Mouse (Mus musculus) liver, embryonic 14.5 days (tissue): ENCODE data around the gene Larp6. TPM values are rescaled to one million over a fixed set of nuclear protein-coding genes. Genes with fewer than 3 reads are reported as not detected.

Experiments
- ATAC-seq: fragments of 200-750 bp; cut with Nextera tagmentation; 2 replicates; pipeline ENCODE4 v1.8.0; 2017; ENCODE audit warnings: moderate number of reproducible peaks, mild to moderate bottlenecking, moderate library complexity; ENCODE audit not compliant: insufficient read depth
- DNase-seq, 3 experiments: peaks; one replicate each; pipeline ENCODE4 v3.0.0-alpha.2; 2012 to 2013; ENCODE audit warnings: low read depth in 3 of 3, low spot score in 3 of 3
- H3K27ac ChIP-seq: fragments of 300-500 bp; sonication (generic); 2 replicates; pipeline ENCODE4 v1.5.1; 2014; ENCODE audit warnings: moderate library complexity, mild to moderate bottlenecking, control low read depth, inconsistent platforms
- H3K27me3 ChIP-seq: fragments of 300-500 bp; sonication (generic); 2 replicates; pipeline ENCODE4 v1.6.1; 2014; ENCODE audit warnings: mild to moderate bottlenecking, low read length, moderate library complexity; ENCODE audit not compliant: control insufficient read depth, insufficient read depth
- H3K36me3 ChIP-seq: fragments of 300-500 bp; sonication (generic); replicated peaks from 2 replicates; pipeline ENCODE4 v1.6.1; 2014; ENCODE audit warnings: low read depth; ENCODE audit not compliant: control insufficient read depth, insufficient read depth
- H3K4me1 ChIP-seq, 2 experiments: fragments of 200-500 bp in 1 of 2; fragments of 300-500 bp in 1 of 2; sonication (generic) in 1 of 2; replicated peaks; 2 replicates each; pipeline ENCODE4 v1.6.1; 2012 to 2014; ENCODE audit warnings: antibody characterized with exemption in 1 of 2, inconsistent platforms in 1 of 2, low read length in 1 of 2; ENCODE audit not compliant: control insufficient read depth in 2 of 2, insufficient read depth in 2 of 2
- H3K4me2 ChIP-seq: fragments of 300-500 bp; sonication (generic); 2 replicates; pipeline ENCODE4 v1.6.1; 2014; ENCODE audit warnings: low read depth, mild to moderate bottlenecking, control low read depth, moderate library complexity
- H3K4me3 ChIP-seq, 2 experiments: fragments of 200-500 bp in 1 of 2; fragments of 300-500 bp in 1 of 2; sonication (generic) in 1 of 2; 2 replicates each; pipeline ENCODE4 v1.5.1; 2012 to 2014; ENCODE audit warnings: low read depth in 2 of 2, low read length in 2 of 2, mild to moderate bottlenecking in 2 of 2, control low read depth in 1 of 2, inconsistent platforms in 1 of 2, moderate library complexity in 1 of 2; ENCODE audit not compliant: insufficient read depth in 1 of 2
- H3K9ac ChIP-seq: fragments of 300-500 bp; sonication (generic); replicated peaks from 2 replicates; pipeline ENCODE4 v1.6.1; 2014; ENCODE audit warnings: mild to moderate bottlenecking, control low read depth, moderate library complexity
- H3K9me3 ChIP-seq: fragments of 300-500 bp; sonication (generic); 2 replicates; pipeline ENCODE4 v1.6.1; 2016; ENCODE audit warnings: low read length, mixed read lengths; ENCODE audit not compliant: control insufficient read depth
- CTCF ChIP-seq: IDR thresholded peaks from 2 replicates; pipeline ENCODE4 v1.5.1; 2016; ENCODE audit warnings: antibody characterized with exemption, low read depth, control low read depth
- EP300 ChIP-seq: IDR thresholded peaks from 2 replicates; pipeline ENCODE4 v1.6.1; 2016; ENCODE audit warnings: antibody characterized with exemption, low read depth
- WGBS: fragments of 180-500 bp; shearing (Covaris S2); extraction: QIAGEN DNeasy Blood & Tissue Kit; methylation state at CpG from one replicate; pipeline ENCODE4 v1.1.7; 2014; ENCODE audit not compliant: insufficient replicate concordance; 5-methylcytosine and 5-hydroxymethylcytosine counted together
- polyA plus RNA-seq, 2 experiments: library from polyadenylated mRNA; depleted of rRNA in 1 of 2; stranded (reverse) in 1 of 2; unstranded in 1 of 2; fragments of >200 nt; fragmentation: Nextera tagmentation in 1 of 2; extraction: Ambion mirVana in 1 of 2; gene quantifications; 2 replicates each; pipeline versions ENCODE4 v1.2.1 to v1.2.3; 2012 to 2014

Larp6 gene
- polyA plus RNA-seq, 2 experiments: 0.02 TPM; not detected in 1

GRCm38 (mm10) chr9:60756258-60756657, 43.5 kb downstream of the Larp6 start:
- Histone ChIP-seq H3K9me3 (no peaks in the 10 kb centered on the region), H3K4me2 (no peak overlapping the region), H3K36me3 (no peaks in the 10 kb centered on the region), H3K4me3 (no peak overlapping the region), H3K27me3 (no peaks in the 10 kb centered on the region), H3K4me1 (peaks cover 0 to 2% of the 10 kb centered on the region in 2 experiments; a peak in 1 of 4 replicates), H3K9ac (no peak overlapping the region), H3K27ac (no peak overlapping the region)
- TF ChIP-seq CTCF (peak; percentile 82), EP300 (no peak)
- DNase-seq: peak in 1 of 3 experiments; percentile 24
- ATAC-seq: no peak
- WGBS: 29% methylated on average over 6 of the region's 6 CpGs

GRCm38 (mm10) chr9:60756866-60757740, 44.3 kb downstream of the Larp6 start:
- no peak for ATAC-seq

GRCm38 (mm10) chr9:60757817-60758216, 45.0 kb downstream of the Larp6 start:
- Histone ChIP-seq H3K27me3 (no peaks in the 10 kb centered on the region), H3K9ac (no peak overlapping the region), H3K4me1 (peaks cover 0 to 2% of the 10 kb centered on the region in 2 experiments; a peak in 1 of 4 replicates), H3K9me3 (no peaks in the 10 kb centered on the region), H3K4me3 (no peak overlapping the region), H3K36me3 (no peaks in the 10 kb centered on the region), H3K27ac (no peak overlapping the region), H3K4me2 (no peak overlapping the region)
- ATAC-seq (no peak), DNase-seq (no peak)
- WGBS: 17% methylated on average over 5 of the region's 5 CpGs
- TF ChIP-seq CTCF: no peak
- no peak for TF ChIP-seq EP300

More at GRCm38 (mm10) chr9:60756866-60757740, 44.3 kb downstream of the Larp6 start:
- H3K4me3 ChIP-seq: no peak overlapping the region
- no peaks in the 10 kb centered on the region for H3K9me3 ChIP-seq
- no peak for TF ChIP-seq EP300
- TF ChIP-seq CTCF: no peak
- H3K4me1 ChIP-seq: peaks cover 0 to 2% of the 10 kb centered on the region in 2 experiments; a peak in 1 of 4 replicates
- no peaks in the 10 kb centered on the region for H3K36me3 ChIP-seq
- no peak overlapping the region for H3K4me2 ChIP-seq
- no peaks in the 10 kb centered on the region for H3K27me3 ChIP-seq
- 54% methylated on average over 15 of the region's 15 CpGs for WGBS
- H3K9ac ChIP-seq: no peak overlapping the region
- no peak for DNase-seq
- H3K27ac ChIP-seq: no peak overlapping the region

GRCm38 (mm10) chr9:60759436-60760007, 46.7 kb downstream of the Larp6 start:
- peaks cover 0 to 2% of the 10 kb centered on the region in 2 experiments; a peak in 1 of 4 replicates for H3K4me1 ChIP-seq
- no peak for ATAC-seq
- 59% methylated on average over 10 of the region's 10 CpGs for WGBS
- DNase-seq: no peak
- no peaks in the 10 kb centered on the region for H3K36me3 ChIP-seq
- no peak overlapping the region for H3K4me3 ChIP-seq
- H3K4me2 ChIP-seq: no peak overlapping the region
- H3K9ac ChIP-seq: no peak overlapping the region
- no peaks in the 10 kb centered on the region for H3K9me3 ChIP-seq
- H3K27ac ChIP-seq: no peak overlapping the region
- TF ChIP-seq CTCF (no peak), EP300 (no peak)
- no peaks in the 10 kb centered on the region for H3K27me3 ChIP-seq

GRCm38 (mm10) chr9:60765181-60765580, 52.4 kb downstream of the Larp6 start:
- 0 out of 4 replicates have a peak, but pooled peaks cover 0 to 2% of the 10 kb centered on the region in 2 experiments for H3K4me1 ChIP-seq
- TF ChIP-seq CTCF: no peak
- H3K27ac ChIP-seq: no peak overlapping the region
- no peaks in the 10 kb centered on the region for H3K9me3 ChIP-seq
- no peak for DNase-seq
- no peak for ATAC-seq
- H3K27me3 ChIP-seq: no peaks in the 10 kb centered on the region
- 9% methylated on average over 2 of the region's 2 CpGs for WGBS
- no peak overlapping the region for H3K4me2 ChIP-seq
- no peak overlapping the region for H3K9ac ChIP-seq
- H3K36me3 ChIP-seq: no peaks in the 10 kb centered on the region
- H3K4me3 ChIP-seq: no peak overlapping the region
